Mouse (Mus musculus) ES-Bruce4 (cell line): ENCODE data around the gene Myh7. TPM values are rescaled to one million over a fixed set of nuclear protein-coding genes. Genes with fewer than 3 reads are reported as not detected.

Source experiments
- H3K27ac ChIP-seq: 2 replicates; pipeline ENCODE4 v1.5.1; 2012; ENCODE audit warnings: low read length, inconsistent platforms; ENCODE audit not compliant: insufficient read depth
- H3K27me3 ChIP-seq: 2 replicates; pipeline ENCODE4 v1.6.1; 2012; ENCODE audit warnings: mild to moderate bottlenecking, low read length, inconsistent platforms; ENCODE audit not compliant: control insufficient read depth, poor library complexity, insufficient read depth, severe bottlenecking
- H3K36me3 ChIP-seq: 2 replicates; pipeline ENCODE4 v1.6.1; 2012; ENCODE audit warnings: inconsistent platforms, mild to moderate bottlenecking, low read length, moderate library complexity; ENCODE audit not compliant: control insufficient read depth, poor library complexity, insufficient read depth, severe bottlenecking
- H3K4me1 ChIP-seq: one replicate; pipeline ENCODE4 v1.8.1; 2011; ENCODE audit warnings: low read length; ENCODE audit not compliant: control insufficient read depth, insufficient read depth
- H3K4me3 ChIP-seq: 2 replicates; pipeline ENCODE4 v1.5.1; 2011; ENCODE audit warnings: low read depth, mild to moderate bottlenecking, low read length
- H3K9ac ChIP-seq: 2 replicates; pipeline ENCODE4 v1.6.1; 2012; ENCODE audit warnings: low read depth, mild to moderate bottlenecking, inconsistent platforms; ENCODE audit not compliant: poor library complexity, severe bottlenecking
- H3K9me3 ChIP-seq: replicated peaks from 2 replicates; pipeline ENCODE4 v1.6.1; 2012; ENCODE audit warnings: mild to moderate bottlenecking, low read length, inconsistent platforms; ENCODE audit not compliant: control insufficient read depth, poor library complexity, insufficient read depth, severe bottlenecking
- CTCF ChIP-seq: IDR thresholded peaks from one replicate; pipeline ENCODE4 v1.8.1; 2011; ENCODE audit warnings: low read depth, low read length
- EP300 ChIP-seq: IDR thresholded peaks from 2 replicates; pipeline ENCODE4 v1.6.1; 2011; ENCODE audit warnings: low read depth, low read length; ENCODE audit not compliant: insufficient read depth
- POLR2A ChIP-seq: IDR thresholded peaks from one replicate; pipeline ENCODE4 v1.8.1; 2011; ENCODE audit warnings: low read length; ENCODE audit not compliant: insufficient read depth
- polyA plus RNA-seq: library from polyadenylated mRNA; stranded (reverse); fragments of >200 nt; gene quantifications from 2 replicates; pipeline ENCODE4 v1.2.4, GENCODE M21; 2011; ENCODE audit warnings: low read depth; ENCODE audit not compliant: missing spikeins, insufficient read depth, insufficient read length

Gene Myh7
- polyA plus RNA-seq, 1 experiment: 3.1 TPM

DNA sequence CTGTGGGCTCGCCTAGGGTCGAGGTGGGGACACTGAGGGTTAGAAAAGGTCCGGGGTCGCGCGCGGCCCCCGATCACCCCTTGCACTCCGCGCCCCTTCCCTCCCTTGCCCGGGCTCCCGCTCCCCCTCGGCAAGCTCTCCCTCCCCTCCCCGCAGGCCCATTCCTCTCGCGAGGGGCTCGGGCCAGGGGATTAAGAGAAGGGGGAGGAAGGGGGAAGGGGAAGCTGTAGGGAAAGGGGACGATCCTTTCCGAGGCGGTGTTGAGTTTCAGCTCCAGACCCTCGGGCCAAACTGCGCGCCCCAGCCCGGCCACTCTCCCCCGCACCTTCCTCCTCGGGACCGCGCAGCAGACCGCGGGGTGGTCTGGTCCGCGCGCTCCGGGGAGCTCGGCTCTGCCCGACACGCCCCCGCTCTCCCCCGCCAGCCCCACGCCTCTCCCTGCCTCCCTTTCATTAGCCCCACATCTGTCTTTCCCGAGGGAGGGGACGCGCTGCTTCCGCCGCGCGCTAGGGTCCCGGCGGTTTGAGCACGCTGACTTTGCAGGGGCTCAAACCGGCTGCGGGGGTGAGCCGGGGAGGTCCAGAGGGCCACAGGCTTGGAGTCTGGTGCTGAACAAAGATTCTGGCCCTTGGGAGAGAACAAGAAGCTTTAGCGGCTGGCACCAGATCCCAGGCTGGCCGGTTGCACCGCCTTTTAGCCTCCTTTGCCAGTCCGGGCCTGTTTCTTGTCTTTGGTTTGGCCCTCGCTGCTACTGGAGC lies 67.8 kb downstream of the Myh7 start:
- Histone ChIP-seq H3K9ac (peak overlapping the region; percentile 89), H3K36me3 (no peaks in the 10 kb centered on the region), H3K9me3 (no peaks in the 10 kb centered on the region; the same call in 1 of the 2 replicates), H3K27ac (peak overlapping the region; percentile 86), H3K4me1 (peaks cover 10% of the 10 kb centered on the region), H3K4me3 (peak overlapping the region; percentile 69), H3K27me3 (no peaks in the 10 kb centered on the region)
- TF ChIP-seq CTCF: no peak
- TF ChIP-seq EP300: peak; percentile 43; the same call in 1 of the 2 replicates

DNA sequence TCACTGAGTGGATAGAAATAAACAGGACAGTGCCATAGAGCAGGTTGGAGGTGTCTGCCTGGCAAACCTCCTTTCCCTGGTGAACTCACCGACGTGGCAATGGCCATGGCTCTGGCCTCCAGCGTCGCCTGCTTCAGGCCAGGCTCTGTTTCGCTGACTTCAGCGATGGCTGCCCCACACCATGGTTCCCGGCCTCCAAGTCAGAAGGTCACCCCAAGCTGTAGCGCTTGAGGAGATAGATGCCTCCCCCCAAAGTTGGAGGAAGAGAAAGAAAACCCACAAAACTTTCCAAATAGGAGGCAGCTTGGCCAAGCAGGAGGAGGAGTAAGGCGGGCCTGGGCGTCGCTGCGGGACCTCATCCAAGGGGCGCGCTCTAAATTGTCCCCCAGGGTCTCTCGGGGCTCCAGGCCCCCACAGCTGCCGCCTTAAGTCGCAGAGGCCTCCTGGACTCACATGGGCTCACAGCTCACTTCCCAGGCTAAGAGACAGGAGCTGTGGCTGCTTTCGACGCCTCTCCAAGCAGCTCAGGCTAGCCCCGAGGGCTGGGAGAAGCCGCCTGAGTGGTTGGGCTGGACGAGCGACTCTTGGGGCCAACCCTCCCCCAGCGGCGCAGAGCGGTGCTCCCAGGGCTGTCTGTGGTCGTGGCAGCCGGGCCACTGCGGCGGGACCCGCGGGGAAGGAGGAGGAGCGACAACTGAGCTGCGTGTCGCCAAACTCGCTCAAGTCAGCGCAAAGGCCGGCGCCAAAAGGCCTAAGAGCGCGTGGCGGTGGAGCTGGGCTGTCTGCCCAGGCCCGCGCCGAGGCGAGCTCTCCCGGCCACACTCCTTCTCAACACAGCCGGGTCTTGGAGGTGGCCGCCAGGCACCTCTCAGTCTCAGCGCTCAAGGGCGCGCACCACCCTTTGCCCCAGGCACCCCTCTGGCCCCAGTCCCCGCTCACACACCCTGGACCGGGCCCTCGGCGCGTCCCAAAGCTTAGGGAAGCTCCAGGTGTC lies 68.8 kb downstream of the Myh7 start, which contains the start of gene Efs:
Gene Efs (minus strand): TSS at position 778 of the 994 bp plus-strand sequence.
- Histone ChIP-seq H3K4me1 (peaks cover 13% of the 10 kb centered on the region), H3K27me3 (no peaks in the 10 kb centered on the region), H3K36me3 (no peaks in the 10 kb centered on the region), H3K4me3 (peak within 1 kb of the TSS; percentile 69), H3K9me3 (no peaks in the 10 kb centered on the region; the same call in 1 of the 2 replicates), H3K9ac (peak within 1 kb of the TSS; percentile 89), H3K27ac (peak within 1 kb of the TSS; percentile 86)
- TF ChIP-seq CTCF (no peak), POLR2A (no peak), EP300 (no peak)

DNA sequence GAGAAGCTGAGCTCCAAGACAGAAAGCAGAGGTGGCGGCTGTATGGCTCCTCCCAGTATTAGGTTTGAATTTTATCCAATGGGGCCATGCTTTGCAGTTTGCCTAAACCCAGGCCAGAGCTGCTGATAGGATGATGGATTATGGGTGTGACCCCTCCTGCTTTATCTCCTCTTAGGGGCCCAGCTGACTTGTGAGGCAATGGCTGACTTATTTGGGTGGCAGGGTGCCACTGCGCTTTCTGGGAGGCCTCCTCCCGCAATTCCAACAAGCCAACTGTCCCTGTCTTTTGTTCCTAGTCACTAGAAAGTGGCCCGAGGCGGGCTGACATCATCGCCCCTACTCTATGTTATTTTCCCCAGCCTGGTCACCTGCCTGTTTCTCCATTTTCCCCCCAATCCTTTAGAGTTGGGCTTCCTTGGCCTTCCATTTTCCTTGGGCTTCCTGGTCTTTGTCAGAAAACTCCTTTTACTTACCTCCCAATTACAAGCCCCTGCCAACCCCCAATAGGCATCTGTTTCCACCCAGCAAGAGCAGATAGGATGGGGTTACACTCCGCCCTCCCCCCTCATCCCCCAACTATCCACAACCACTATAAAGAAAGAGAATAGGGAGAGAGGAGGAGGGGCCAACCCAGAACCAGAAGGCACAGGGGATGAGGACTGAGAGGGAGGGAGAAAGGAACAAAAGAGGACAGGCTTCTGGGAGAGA lies 69.6 kb downstream of the Myh7 start:
- TF ChIP-seq POLR2A (peak; percentile 60), EP300 (0 out of 2 replicates have a peak, but pooled peaks have one; percentile 22), CTCF (no peak)
- peak overlapping the region; percentile 69 for H3K4me3 ChIP-seq
- H3K4me1 ChIP-seq: peaks cover 9% of the 10 kb centered on the region
- peak overlapping the region; percentile 89 for H3K9ac ChIP-seq
- no peaks in the 10 kb centered on the region for H3K36me3 ChIP-seq
- peak overlapping the region; percentile 86 for H3K27ac ChIP-seq
- no peaks in the 10 kb centered on the region; the same call in 1 of the 2 replicates for H3K9me3 ChIP-seq
- no peaks in the 10 kb centered on the region for H3K27me3 ChIP-seq

Other genes starting within 250 kb of the Myh7 start
- 2.0 and 2.3 TPM in 2 replicates for gene Slc7a8, start 212.7 kb downstream of the Myh7 start, polyA plus RNA-seq
- 0.66 and 1.5 TPM in 2 replicates for gene Rnf212b, start 180.5 kb downstream of the Myh7 start, polyA plus RNA-seq
- gene Homez, start 123.7 kb downstream of the Myh7 start, polyA plus RNA-seq: 12.1 and 16.8 TPM in 2 replicates
- gene Ppp1r3e, start 117.1 kb downstream of the Myh7 start, polyA plus RNA-seq: 4.2 and 6.3 TPM in 2 replicates
- 25.0 and 26.8 TPM in 2 replicates for gene Bcl2l2, start 111.2 kb downstream of the Myh7 start, polyA plus RNA-seq
- gene Gm20521, start 111.2 kb downstream of the Myh7 start, polyA plus RNA-seq: not detected in 2 replicates
- gene Pabpn1, start 102.1 kb downstream of the Myh7 start, polyA plus RNA-seq: 317 and 318 TPM in 2 replicates
- 25.9 and 29.0 TPM in 2 replicates for gene Slc22a17, start 81.5 kb downstream of the Myh7 start, polyA plus RNA-seq
- 48.3 and 55.8 TPM in 2 replicates for gene Efs, start 68.5 kb downstream of the Myh7 start, polyA plus RNA-seq
- gene Il25, start 61.9 kb downstream of the Myh7 start, polyA plus RNA-seq: 1.5 TPM in 1 of 2 replicates, not detected in the other
- not detected in 2 replicates for gene Cmtm5, start 58.4 kb downstream of the Myh7 start, polyA plus RNA-seq
- 1.2 TPM in 1 of 2 replicates, not detected in the other for gene Myh6, start 27.7 kb downstream of the Myh7 start, polyA plus RNA-seq
- gene Gm17428, start 17.7 kb downstream of the Myh7 start, polyA plus RNA-seq: not detected in 2 replicates
- gene Ngdn, start 20.8 kb upstream of the Myh7 start, polyA plus RNA-seq: 52.7 and 55.2 TPM in 2 replicates
- gene Zfhx2, start 97.7 kb upstream of the Myh7 start, polyA plus RNA-seq: 18.1 and 24.6 TPM in 2 replicates
- 6.9 and 8.6 TPM in 2 replicates for gene Thtpa, start 100.2 kb upstream of the Myh7 start, polyA plus RNA-seq
- 20.6 and 23.9 TPM in 2 replicates for gene Ap1g2, start 112.0 kb upstream of the Myh7 start, polyA plus RNA-seq
- gene Jph4, start 122.3 kb upstream of the Myh7 start, polyA plus RNA-seq: 3.6 and 4.7 TPM in 2 replicates
- not detected in 2 replicates for gene Dhrs2, start 227.4 kb upstream of the Myh7 start, polyA plus RNA-seq